Mouse (Mus musculus) heart, embryonic 12.5 days (tissue): ENCODE data around the gene Defb25. TPM values are rescaled to one million over a fixed set of nuclear protein-coding genes. Genes with fewer than 3 reads are reported as not detected.

ENCODE experiments used
- ATAC-seq: fragments of 200-750 bp; cut with Nextera tagmentation; 2 replicates; pipeline ENCODE4 v1.8.0; 2017; ENCODE audit warnings: moderate TSS enrichment, moderate library complexity; ENCODE audit not compliant: insufficient number of reproducible peaks, low FRiP score
- H3K27ac ChIP-seq: fragments of 300-500 bp; sonication (generic); 2 replicates; pipeline ENCODE4 v1.5.1; 2016; ENCODE audit warnings: mild to moderate bottlenecking, moderate library complexity; ENCODE audit not compliant: poor library complexity, severe bottlenecking
- H3K27me3 ChIP-seq: fragments of 300-500 bp; sonication (generic); replicated peaks from 2 replicates; pipeline ENCODE4 v1.6.1; 2016; ENCODE audit warnings: mild to moderate bottlenecking, moderate library complexity
- H3K36me3 ChIP-seq: fragments of 300-500 bp; sonication (generic); 2 replicates; pipeline ENCODE4 v1.6.1; 2016; ENCODE audit warnings: mild to moderate bottlenecking, moderate library complexity
- H3K4me1 ChIP-seq: fragments of 300-500 bp; sonication (generic); replicated peaks from 2 replicates; pipeline ENCODE4 v1.6.1; 2016; ENCODE audit warnings: mild to moderate bottlenecking
- H3K4me2 ChIP-seq: fragments of 300-500 bp; sonication (generic); 2 replicates; pipeline ENCODE4 v1.6.1; 2016; ENCODE audit warnings: mild to moderate bottlenecking, moderate library complexity
- H3K4me3 ChIP-seq: fragments of 300-500 bp; sonication (generic); 2 replicates; pipeline ENCODE4 v1.5.1; 2016; ENCODE audit warnings: mild to moderate bottlenecking
- H3K9ac ChIP-seq: fragments of 300-500 bp; sonication (generic); 2 replicates; pipeline ENCODE4 v1.6.1; 2016; ENCODE audit warnings: mild to moderate bottlenecking, moderate library complexity
- H3K9me3 ChIP-seq: fragments of 300-500 bp; sonication (generic); replicated peaks from 2 replicates; pipeline ENCODE4 v1.6.1; 2016; ENCODE audit warnings: mild to moderate bottlenecking, moderate library complexity
- WGBS: fragments of 180-500 bp; shearing (Covaris S2); methylation state at CpG from one replicate; pipeline ENCODE4 v1.1.7; 2016; 5-methylcytosine and 5-hydroxymethylcytosine counted together
- polyA plus RNA-seq: library from polyadenylated mRNA; unstranded; fragments of >200 nt; fragmentation: Nextera tagmentation; extraction: Ambion mirVana; gene quantifications from 2 replicates; pipeline ENCODE4 v1.2.1, GENCODE M21; 2016

The Defb25 gene
- polyA plus RNA-seq, 1 experiment from 2014 or later: not detected

DNA sequence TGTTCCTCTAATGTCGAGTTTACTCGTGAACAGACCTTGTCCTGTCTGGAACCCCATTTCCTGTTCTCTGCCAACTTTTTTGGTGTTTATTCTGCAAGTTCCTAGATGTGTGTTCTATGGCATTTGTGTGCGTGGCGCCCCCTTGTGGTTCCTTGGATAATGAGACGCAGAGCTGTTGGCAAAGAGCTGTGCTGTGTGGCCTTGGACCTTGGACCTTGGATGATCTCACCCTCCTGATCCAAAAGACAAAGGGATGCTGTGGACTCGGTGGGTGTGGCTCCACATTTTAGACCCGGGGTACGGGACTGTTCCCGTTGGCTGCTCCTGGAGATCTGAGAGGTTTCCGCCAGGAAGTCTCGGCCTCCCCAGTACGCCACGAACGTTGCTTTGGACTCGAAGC is 18.8 kb downstream of the Defb25 start, which contains the start of gene Defb36:
TSS of gene Defb36 (plus strand) at position 271 of the 400 bp plus-strand sequence.
- no peaks in the 10 kb centered on the region for H3K27me3 ChIP-seq

DNA sequence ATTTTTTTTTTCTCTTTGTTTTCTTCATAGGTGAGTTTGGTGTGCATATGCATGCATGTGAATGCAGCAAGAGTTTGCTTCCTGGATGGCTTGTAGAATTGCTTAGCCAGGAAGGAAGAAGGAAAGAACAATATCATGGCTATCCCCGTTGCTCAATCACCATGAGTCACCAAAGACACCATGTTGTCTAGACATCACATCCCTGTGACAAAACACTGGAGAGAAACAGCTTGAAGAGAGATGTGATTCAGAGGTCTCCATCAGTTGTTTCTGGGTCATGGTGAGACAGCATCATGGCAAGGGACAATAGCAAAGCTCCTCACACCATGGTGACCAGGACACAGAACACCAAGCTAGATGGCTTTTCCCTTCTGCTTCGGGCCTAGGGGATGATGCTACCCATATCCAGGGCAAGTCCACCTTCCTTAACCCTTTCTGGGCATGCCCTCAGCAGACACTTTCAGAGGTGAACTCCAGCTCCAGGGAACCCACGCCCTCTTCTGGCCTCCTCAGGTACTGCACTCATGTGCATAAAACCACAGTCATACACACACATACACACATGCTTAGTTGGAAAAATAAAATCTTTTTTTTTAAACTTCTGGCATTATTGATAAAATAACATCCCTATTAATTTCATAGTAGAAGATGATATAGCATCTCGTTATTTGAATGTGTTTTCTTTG is 21.4 kb downstream of the Defb25 start:
- no peak overlapping the region for H3K4me2 ChIP-seq
- no peaks in the 10 kb centered on the region for H3K36me3 ChIP-seq
- no peaks in the 10 kb centered on the region for H3K4me1 ChIP-seq
- WGBS: 68% methylated on average over 4 of the region's 4 CpGs
- H3K9me3 ChIP-seq: no peaks in the 10 kb centered on the region
- H3K27me3 ChIP-seq: no peaks in the 10 kb centered on the region
- no peak for ATAC-seq
- H3K9ac ChIP-seq: no peak overlapping the region
- no peak overlapping the region for H3K27ac ChIP-seq
- no peak overlapping the region for H3K4me3 ChIP-seq

More for the DNA sequence above, 18.8 kb downstream of the Defb25 start, which contains the start of gene Defb36:
- no peak within 1 kb of the TSS for H3K4me3 ChIP-seq
- no peak within 1 kb of the TSS for H3K9ac ChIP-seq
- no peak within 1 kb of the TSS for H3K27ac ChIP-seq
- no peaks in the 10 kb centered on the region for H3K4me1 ChIP-seq
- no peak within 1 kb of the TSS for H3K4me2 ChIP-seq
- 0 out of 2 replicates have a peak, but pooled peaks cover 4% of the 10 kb centered on the region for H3K9me3 ChIP-seq
- 77% methylated on average over 15 of the region's 15 CpGs for WGBS
- no peaks in the 10 kb centered on the region for H3K36me3 ChIP-seq
- ATAC-seq: no peak

DNA sequence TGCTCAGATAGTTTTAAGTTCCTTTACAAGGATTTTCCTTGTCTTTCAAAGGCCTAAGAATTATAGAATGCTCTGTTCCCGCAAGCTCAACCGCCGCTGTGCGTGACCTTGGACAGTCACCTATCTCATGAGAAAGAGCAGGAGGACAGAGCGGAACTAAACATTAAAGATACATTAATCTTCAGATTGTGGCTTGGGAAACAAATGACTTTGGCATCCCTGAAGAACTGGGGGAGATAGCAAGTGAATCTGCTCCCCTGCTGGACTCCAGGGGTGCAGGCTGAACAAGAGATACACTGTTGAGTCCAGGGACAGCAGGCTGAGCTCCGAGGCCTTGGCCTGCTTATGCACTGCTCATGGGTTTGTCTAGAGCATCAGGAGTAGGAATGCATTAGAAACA is 22.8 kb downstream of the Defb25 start:
- WGBS: 74% methylated on average over 6 of the region's 6 CpGs
- no peaks in the 10 kb centered on the region for H3K4me1 ChIP-seq
- no peak overlapping the region for H3K4me2 ChIP-seq
- no peaks in the 10 kb centered on the region for H3K9me3 ChIP-seq
- no peak overlapping the region for H3K4me3 ChIP-seq
- H3K27me3 ChIP-seq: no peaks in the 10 kb centered on the region
- no peak overlapping the region for H3K27ac ChIP-seq
- no peaks in the 10 kb centered on the region for H3K36me3 ChIP-seq
- no peak overlapping the region for H3K9ac ChIP-seq
- ATAC-seq: no peak

DNA sequence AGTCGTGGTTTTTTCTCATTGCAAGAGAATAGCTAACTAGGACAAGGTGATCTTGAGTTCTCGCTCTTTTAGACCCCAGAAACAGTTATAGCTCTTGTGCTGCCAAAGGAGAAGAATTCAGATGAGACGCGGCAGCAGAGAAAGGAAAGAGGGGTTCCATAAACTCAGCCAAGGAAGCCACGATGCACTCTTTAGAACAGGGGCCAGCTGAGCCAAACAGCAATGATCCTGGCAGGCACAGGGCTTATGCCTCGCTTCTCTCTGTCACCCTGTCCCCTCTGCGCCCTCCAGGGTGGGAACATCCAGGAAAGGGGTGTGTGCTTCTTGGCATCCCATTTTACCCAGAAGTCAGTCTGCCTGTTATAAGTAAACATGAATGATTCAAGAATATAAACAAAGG is 23.6 kb downstream of the Defb25 start, which contains the start of gene Defb45:
TSS of gene Defb45 (minus strand) at position 101 of the 400 bp plus-strand sequence.
- Histone ChIP-seq H3K27ac (no peak within 1 kb of the TSS), H3K9me3 (no peaks in the 10 kb centered on the region), H3K4me2 (no peak within 1 kb of the TSS), H3K27me3 (no peaks in the 10 kb centered on the region), H3K4me3 (no peak within 1 kb of the TSS), H3K9ac (no peak within 1 kb of the TSS), H3K4me1 (no peaks in the 10 kb centered on the region), H3K36me3 (no peaks in the 10 kb centered on the region)
- WGBS: 65% methylated on average over 7 of the region's 7 CpGs
- ATAC-seq: no peak

DNA sequence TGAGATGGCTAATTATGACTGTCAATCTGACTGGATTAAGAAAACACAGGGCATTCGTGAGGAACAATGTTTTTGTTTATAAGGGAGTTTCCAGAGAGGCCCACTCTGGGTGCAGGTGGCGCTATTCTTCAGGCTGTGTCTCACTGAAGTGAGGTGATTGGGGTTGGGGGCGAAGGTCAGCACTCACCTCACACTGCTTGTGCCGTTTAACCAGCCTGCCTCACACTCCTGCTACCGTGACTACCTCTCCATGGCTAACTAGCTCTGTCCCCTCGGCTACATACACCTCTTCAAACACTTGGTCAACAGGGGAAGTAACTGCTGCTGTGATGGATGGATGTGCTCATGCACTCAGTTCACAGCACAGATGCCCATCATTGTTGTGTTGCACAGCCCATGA is 33.8 kb downstream of the Defb25 start:
- H3K4me3 ChIP-seq: no peak overlapping the region
- no peaks in the 10 kb centered on the region for H3K9me3 ChIP-seq
- H3K27me3 ChIP-seq: no peaks in the 10 kb centered on the region
- no peaks in the 10 kb centered on the region for H3K4me1 ChIP-seq
- no peak for ATAC-seq
- H3K9ac ChIP-seq: no peak overlapping the region
- H3K27ac ChIP-seq: no peak overlapping the region
- 49% methylated on average over 6 of the region's 6 CpGs for whole genome bisulfite sequencing
- H3K36me3 ChIP-seq: no peaks in the 10 kb centered on the region
- H3K4me2 ChIP-seq: no peak overlapping the region

DNA sequence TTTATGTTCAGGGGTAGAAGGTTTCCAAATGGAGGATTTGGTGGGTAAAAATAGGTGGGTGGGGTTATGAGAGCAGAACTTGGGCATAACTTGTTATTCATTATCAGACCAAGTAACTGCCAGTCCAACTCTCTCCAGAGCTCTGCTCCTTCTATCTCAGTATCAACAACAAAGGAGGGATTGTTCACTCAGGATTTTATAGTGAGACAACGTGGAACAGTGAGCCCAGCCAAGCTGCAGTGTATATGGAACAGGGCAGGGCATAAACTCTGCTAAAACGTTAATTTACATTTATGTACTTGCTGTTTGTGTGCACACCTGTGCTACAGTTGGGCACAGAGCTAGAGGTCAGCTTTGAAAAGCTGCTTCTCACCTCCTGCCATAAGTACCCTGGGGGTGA is 34.4 kb downstream of the Defb25 start:
- Histone ChIP-seq H3K36me3 (no peaks in the 10 kb centered on the region), H3K27me3 (no peaks in the 10 kb centered on the region), H3K9me3 (no peaks in the 10 kb centered on the region), H3K9ac (no peak overlapping the region), H3K27ac (no peak overlapping the region), H3K4me1 (no peaks in the 10 kb centered on the region), H3K4me3 (no peak overlapping the region), H3K4me2 (no peak overlapping the region)
- WGBS: 44% methylated on average over 2 of the region's 2 CpGs
- ATAC-seq: no peak

DNA sequence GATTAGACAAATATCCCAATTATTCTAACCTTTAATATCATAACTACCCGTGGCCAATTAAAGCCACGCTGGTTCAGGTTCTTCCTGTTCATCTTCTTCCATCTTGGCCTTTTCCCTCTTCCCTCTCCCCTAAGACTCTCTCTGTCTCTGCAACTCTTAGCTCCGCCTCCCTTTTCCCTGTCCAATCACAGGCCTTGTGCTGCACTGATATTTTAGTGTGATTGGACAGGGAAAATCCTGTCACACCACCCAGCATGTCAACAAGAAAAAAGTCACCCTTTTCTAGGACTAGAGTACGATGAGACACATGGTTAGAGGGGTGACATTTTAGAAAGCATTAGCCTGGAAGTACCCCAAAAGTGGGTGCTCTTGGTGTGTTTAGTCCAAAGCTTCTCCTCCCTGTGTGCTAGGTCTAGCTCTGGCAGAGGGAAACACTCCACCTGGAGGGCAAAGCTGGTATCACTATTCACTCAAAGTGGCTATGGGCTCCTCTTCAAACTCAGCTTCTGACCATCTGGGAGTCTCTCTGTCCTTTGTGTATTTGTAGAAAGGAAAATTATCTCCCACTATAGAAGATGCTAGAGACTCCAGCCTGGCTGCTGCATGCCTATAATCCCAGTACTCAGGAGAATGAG is 35.8 kb downstream of the Defb25 start:
- H3K4me3 ChIP-seq: no peak overlapping the region
- no peaks in the 10 kb centered on the region for H3K36me3 ChIP-seq
- H3K27me3 ChIP-seq: no peaks in the 10 kb centered on the region
- H3K9ac ChIP-seq: no peak overlapping the region
- no peak overlapping the region for H3K27ac ChIP-seq
- no peaks in the 10 kb centered on the region for H3K4me1 ChIP-seq
- 75% methylated on average over 4 of the region's 4 CpGs for WGBS
- H3K9me3 ChIP-seq: no peaks in the 10 kb centered on the region
- H3K4me2 ChIP-seq: no peak overlapping the region
- no peak for ATAC-seq

DNA sequence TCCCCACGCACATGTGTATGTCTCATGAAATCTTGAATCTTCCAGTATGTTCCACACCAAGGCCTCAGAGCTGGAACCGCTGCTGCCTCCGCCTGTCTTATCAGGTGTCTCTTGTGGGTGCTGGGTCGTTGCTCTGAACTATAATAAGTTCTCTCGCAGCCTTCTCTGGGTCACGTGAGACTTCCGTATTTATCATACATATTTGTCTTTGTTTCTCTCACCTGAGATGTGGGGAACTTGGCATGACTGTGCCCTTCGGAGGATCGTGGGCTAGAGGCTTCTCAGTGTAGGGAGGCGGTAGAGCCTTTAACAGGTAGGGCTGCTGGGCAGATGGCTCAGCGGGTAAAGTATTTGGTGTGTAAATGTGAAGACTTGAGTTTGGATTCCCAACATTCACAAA is 42.2 kb downstream of the Defb25 start:
- 65% methylated on average over 11 of the region's 11 CpGs for WGBS
- Histone ChIP-seq H3K4me1 (peaks cover 14% of the 10 kb centered on the region), H3K27me3 (no peaks in the 10 kb centered on the region), H3K27ac (no peak overlapping the region), H3K4me2 (no peak overlapping the region), H3K9me3 (no peaks in the 10 kb centered on the region), H3K36me3 (no peaks in the 10 kb centered on the region), H3K9ac (no peak overlapping the region), H3K4me3 (no peak overlapping the region)
- ATAC-seq: no peak

DNA sequence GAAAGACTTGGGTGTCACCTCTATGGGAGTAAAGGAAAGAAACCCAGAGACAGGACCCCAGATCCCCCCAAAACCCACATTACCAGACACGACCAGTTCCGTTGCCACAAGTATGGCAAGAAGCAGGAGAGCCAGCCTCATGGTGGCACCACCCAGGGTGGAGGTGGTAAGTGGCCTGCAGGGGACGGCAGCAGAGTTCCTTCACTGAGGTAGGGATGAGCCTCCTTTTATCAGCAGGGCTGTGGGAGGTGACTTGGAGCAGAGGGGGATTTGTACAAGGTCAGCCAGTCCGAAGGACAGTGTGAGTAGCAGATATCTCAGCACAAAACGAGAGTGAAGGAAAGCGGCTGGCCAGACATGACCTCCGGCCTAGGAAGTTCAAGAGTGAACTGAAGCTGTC is 42.7 kb downstream of the Defb25 start, which contains the start of gene Defb19:
TSS of gene Defb19 (minus strand) at position 206 of the 400 bp plus-strand sequence.
- Histone ChIP-seq H3K9ac (no peak within 1 kb of the TSS), H3K4me3 (no peak within 1 kb of the TSS), H3K9me3 (no peaks in the 10 kb centered on the region), H3K4me2 (no peak within 1 kb of the TSS), H3K36me3 (no peaks in the 10 kb centered on the region), H3K27me3 (no peaks in the 10 kb centered on the region), H3K27ac (no peak within 1 kb of the TSS), H3K4me1 (peaks cover 14% of the 10 kb centered on the region)
- ATAC-seq: no peak
- WGBS: 41% methylated on average over 7 of the region's 7 CpGs

DNA sequence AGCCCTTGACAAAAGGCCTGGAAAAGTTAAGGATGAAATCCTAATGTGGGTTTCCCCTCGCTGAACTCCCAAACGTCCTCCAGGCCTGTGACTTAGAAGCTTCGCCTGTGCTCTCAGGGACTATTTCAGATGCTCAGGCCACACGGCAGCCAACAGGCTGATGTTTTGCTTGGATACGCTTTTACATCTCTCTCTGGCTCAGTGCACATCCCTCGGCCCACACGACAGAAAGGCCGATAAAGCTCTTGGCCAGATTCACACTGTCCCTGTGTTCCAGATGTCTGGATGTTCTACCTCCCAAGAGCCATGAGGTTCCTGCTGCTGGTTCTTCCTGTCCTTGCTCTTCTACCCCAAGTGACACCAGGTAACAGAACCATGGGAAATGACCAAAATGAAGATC is 49.4 kb downstream of the Defb25 start:
- H3K27me3 ChIP-seq: peaks cover 2% of the 10 kb centered on the region
- no peaks in the 10 kb centered on the region for H3K36me3 ChIP-seq
- no peaks in the 10 kb centered on the region for H3K9me3 ChIP-seq
- no peak overlapping the region for H3K4me3 ChIP-seq
- 81% methylated on average over 8 of the region's 8 CpGs for WGBS
- ATAC-seq: no peak
- no peaks in the 10 kb centered on the region for H3K4me1 ChIP-seq
- no peak overlapping the region for H3K9ac ChIP-seq
- H3K4me2 ChIP-seq: no peak overlapping the region
- no peak overlapping the region for H3K27ac ChIP-seq
